Mouse (Mus musculus) thymus, adult 2 months (tissue): Measurements from ENCODE around the gene Serpina3i.

Experiments
- CTCF ChIP-seq: fragments of 200-500 bp; IDR thresholded peaks from 2 replicates; pipeline ENCODE4 v1.5.1; 2012; ENCODE audit warnings: mild to moderate bottlenecking, control low read depth, low read length, moderate library complexity, borderline replicate concordance; ENCODE audit not compliant: control insufficient read depth, poor library complexity, insufficient read depth; ENCODE audit errors: extremely low read depth
- POLR2A ChIP-seq: fragments of 200-500 bp; IDR thresholded peaks from 2 replicates; pipeline ENCODE4 v1.6.1; 2012; ENCODE audit warnings: mild to moderate bottlenecking, low read length, control low read depth, moderate library complexity; ENCODE audit not compliant: control insufficient read depth, poor library complexity, insufficient read depth; ENCODE audit errors: extremely low read depth

GRCm38 (mm10) chr12:104305991-104306390 lies 43.1 kb downstream of the Serpina3i start:
- TF ChIP-seq CTCF (no peak), POLR2A (no peak)
